Mouse (Mus musculus) adrenal gland (tissue): Measurements from ENCODE around the gene Cdkal1.

Experiments
- intact Hi-C: fragments of 180-260 bp; cut with DNase I; formaldehyde crosslinking; loops from one replicate; pipeline ENCODE4 v1.15.1; 2025

Gene Cdkal1

GRCm38 (mm10) chr13:29504861-29505568 is 350.5 kb downstream of the Cdkal1 start:
- intact Hi-C loops, result no loop called here

DNA sequence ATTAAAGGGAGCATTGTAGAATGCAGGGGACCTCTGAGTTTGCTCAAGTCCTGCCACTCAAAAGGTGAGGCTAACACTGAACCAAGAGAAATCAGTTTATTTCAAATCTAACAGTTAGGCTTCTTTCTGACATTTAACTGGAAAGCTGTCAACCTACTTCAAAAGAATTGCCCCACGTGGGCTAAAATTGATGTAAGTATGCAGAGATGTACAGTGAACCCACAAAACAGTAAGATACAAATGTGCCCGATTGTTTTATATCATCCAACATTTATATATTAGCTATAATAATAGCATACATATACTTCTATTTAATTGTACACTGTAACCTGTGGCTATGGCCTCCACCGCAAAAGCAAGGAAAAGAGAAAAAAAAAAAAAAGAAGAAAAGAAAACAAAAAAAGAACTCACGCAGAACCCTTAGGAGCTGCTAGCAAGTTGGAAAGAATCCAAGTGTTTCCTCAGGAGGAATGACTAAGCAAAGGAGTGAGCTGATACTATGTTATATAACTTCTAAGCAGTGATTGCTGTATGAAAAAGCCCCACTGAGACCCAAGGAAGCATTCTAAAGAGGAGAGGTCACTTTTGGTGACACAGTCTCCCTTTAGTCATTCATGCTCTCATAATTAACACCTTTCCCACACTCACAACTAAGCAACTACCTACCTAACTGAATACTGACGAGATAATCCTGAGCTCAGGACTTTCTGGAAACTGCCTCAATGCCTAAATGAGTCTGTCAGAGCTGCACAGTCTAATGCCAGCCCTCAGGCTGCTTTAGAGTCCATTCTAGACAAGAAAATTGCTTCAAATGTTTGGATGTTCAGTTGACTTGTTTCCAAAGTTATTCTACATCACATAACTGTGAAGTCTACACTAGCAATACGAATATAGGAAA is 352.1 kb downstream of the Cdkal1 start:
- intact Hi-C loops, result no loop called here

- intact Hi-C loops, result no loop called here
Observed at GRCm38 (mm10) chr13:29502481-29503146, 352.9 kb downstream of the Cdkal1 start.

DNA sequence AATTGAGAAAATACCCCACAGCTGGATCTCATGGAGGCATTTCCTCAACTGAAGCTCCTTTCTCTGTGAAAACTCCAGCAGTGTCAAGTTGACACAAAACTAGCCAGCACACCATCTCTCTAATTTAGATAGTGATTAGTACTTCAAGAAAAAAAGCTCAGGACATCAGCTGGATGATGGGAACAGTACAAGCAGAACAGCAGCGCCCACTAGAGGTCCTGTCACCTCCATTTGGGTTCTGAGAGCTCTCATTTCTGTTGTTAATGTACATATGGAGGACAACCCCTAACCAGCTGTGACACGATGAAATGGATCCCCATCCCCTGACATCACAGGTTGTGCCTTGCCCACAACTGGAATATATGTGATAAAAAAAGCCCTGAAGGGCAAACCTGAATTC is 354.3 kb downstream of the Cdkal1 start:
- intact Hi-C loops, result no loop called here

DNA sequence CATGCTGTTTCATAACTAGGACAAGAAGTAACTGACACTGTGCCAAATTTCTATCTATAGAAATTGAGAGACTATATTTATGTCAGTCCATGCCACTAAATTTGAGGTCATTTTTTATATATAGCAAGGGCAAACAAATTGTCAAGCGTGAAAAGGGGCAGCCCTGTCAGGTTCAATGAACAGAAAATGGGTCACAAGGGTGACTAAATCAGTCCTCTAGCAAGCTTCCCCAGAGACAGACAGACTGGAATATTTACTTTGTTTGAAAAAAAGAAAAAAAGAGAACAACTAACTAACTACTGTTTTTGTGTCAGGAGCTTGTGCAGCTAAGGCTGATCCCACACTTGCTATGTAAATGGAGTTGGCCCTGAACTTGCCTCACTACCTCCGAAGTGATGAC is 355.7 kb downstream of the Cdkal1 start:
- intact Hi-C loops, result no loop called here

GRCm38 (mm10) chr13:29497286-29497685 is 358.2 kb downstream of the Cdkal1 start:
- intact Hi-C loops, result no loop called here

- intact Hi-C loops, result no loop called here
Observed at GRCm38 (mm10) chr13:29490341-29490740, 365.1 kb downstream of the Cdkal1 start.

DNA sequence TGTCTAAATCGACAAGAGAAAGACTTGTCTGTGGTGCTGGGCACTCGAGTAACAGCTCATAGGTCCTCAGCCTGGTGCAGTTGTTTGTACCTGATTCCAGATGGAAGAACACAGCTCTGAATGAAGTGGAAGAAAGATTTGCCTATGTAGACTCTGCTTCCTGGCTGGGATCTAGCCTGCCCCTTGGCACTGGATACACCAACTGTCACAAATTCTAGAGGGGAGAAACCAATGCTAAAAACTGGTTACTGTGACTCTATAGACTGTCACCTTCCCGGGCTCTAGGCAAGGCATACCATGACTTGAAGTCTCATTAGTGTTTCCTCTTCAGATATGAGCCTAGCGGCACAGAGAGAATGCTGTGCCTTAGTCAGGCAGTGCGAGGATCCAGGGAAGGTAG is 366.0 kb downstream of the Cdkal1 start:
- intact Hi-C loops, result no loop called here

GRCm38 (mm10) chr13:29486709-29487108 is 368.8 kb downstream of the Cdkal1 start:
- intact Hi-C loops, result no loop called here

GRCm38 (mm10) chr13:29483950-29484349 is 371.5 kb downstream of the Cdkal1 start:
- intact Hi-C loops, result no loop called here

GRCm38 (mm10) chr13:29482147-29482863 is 373.2 kb downstream of the Cdkal1 start:
- intact Hi-C loops, result no loop called here

GRCm38 (mm10) chr13:29476421-29476820 is 379.1 kb downstream of the Cdkal1 start:
- intact Hi-C loops, result no loop called here

- intact Hi-C loops, result no loop called here
Observed at GRCm38 (mm10) chr13:29474301-29474700, 381.2 kb downstream of the Cdkal1 start.

GRCm38 (mm10) chr13:29473779-29474178 is 381.7 kb downstream of the Cdkal1 start:
- intact Hi-C loops, result no loop called here

- intact Hi-C loops, result no loop called here
Observed at GRCm38 (mm10) chr13:29462271-29462670, 393.2 kb downstream of the Cdkal1 start.

GRCm38 (mm10) chr13:29460741-29461140 is 394.7 kb downstream of the Cdkal1 start:
- intact Hi-C loops, result no loop called here

DNA sequence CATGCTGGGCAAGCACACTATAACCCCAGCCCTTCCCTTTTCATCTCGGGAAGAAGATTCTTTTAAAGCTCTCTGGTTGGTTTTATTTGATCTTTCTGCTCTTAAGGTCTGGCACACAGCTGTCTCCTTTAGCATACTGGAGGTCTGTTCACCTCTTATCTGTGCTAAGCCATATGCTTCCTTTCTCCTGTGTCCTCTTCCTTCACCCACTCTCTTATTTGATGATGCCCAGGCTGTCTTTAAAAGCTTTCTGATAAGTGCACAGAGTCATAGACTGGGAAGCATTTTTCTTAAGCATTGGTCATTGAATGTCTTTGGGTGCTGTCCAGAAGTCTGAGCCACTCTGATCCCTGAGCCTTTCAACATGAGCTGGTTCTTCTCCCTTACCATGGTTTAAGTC is 397.1 kb downstream of the Cdkal1 start:
- intact Hi-C loops, result no loop called here

GRCm38 (mm10) chr13:29437067-29437466 is 418.4 kb downstream of the Cdkal1 start:
- intact Hi-C loops, result no loop called here

DNA sequence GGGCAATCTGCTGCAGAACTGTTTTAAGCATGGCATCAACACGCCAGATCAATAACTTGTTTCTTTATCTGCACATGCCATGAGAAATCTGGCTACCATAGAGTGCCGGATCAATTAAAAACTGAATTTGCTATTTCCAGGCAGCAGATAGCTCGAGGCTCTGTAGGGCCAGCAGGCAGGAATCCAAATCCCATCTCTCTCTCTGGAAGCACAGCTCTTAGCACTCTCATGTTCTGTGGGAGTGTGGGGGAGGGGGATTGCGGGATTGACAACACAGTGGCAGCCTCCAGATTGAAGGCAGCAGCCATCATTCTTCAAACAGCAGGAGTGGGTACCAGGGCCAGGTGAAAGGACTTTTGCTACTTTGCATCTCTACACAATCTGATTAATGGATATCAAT is 420.7 kb downstream of the Cdkal1 start:
- intact Hi-C loops, result no loop called here

DNA sequence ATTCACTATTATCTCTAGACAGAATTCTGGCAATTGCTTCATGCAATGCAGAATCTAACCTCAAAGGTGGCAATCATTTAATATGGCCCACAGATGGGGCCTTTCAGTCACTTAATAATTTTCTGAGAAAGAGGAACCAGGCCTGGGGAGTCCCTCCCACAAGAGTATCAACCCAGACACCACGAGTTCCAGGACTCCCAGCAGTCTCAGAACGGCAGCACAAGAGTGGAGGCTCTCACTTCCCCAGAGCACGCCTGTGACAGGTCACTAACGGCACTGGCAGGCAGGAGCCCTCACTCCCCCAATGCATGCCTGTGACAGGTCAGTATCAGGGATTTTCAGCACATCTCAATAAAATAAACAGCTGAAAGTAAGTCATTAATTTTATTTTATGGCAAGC is 424.6 kb downstream of the Cdkal1 start:
- intact Hi-C loops, result no loop called here

GRCm38 (mm10) chr13:29429877-29430276 is 425.6 kb downstream of the Cdkal1 start:
- intact Hi-C loops, result no loop called here
